ENCODE assay signal across 8 mouse cellular contexts in the genomic region with DNA sequence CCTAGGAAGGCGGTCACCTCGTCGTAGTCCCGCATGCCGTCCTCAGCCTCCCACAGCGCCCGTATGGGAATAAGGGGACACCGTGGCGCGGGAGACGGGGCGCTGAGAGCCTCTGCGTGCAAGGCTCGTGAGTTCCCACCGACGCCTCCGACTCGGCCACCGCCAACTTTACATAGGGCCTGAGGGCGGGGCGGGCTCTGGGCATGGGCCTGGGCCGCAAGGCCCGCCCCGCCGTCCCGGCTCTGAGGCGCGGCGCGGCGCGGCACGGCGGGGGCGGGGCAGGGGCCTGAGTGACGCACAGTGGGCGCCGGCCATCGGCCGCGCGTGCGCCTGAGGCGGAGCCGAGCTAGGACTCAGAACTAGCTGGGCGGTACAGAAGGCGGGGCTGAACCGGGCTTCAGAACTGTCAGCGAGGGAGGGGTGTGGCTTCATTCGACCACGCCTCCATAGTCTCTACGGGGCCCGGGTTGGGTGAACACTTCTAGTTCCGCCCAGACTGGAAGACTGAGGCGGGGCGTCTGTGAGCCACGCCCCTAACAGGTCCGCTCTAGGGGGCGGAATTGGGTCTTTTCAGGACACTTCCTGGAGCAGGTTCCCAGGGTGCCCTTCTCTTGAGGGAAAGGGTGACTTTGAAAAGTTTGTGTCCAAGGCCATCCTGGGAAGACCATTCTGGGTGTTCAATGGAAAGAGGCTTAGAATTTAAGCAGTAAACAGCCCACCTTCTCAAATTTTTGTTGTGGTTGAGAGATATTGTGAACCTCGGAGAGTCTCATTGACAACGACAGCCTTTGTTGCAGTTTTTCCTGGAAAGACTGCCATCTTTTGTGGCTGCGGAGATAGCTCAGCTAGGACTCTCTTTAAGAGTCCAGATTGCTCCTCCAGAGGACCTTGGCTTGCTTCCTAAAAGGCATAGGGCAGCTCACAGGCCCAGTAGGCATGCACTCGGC. TPM values are rescaled to one million over a fixed set of nuclear protein-coding genes. Genes with fewer than 3 reads are reported as not detected.
DNase-seq lines count a peak whose midpoint lies in the region; ATAC-seq and TF ChIP-seq lines count a peak whose summit lies in the region.

A gene (minus strand): TSS at position 156 of the 947 bp plus-strand sequence.

- TF ChIP-seq RAD21 in MEL (IDR thresholded peaks at IDR 0.05; ENCODE audit: low read depth, low read length) = no peak

- H3K4me3 ChIP-seq in MEL (ENCODE audit: control insufficient read depth in 1 of 2, insufficient read depth in 1 of 2, low read depth in 2 of 2, low read length in 2 of 2) = peak within 1 kb of the TSS; percentile 70 to 82
- H3K4me3 ChIP-seq in cerebellum, adult 2 months (replicated peaks; ENCODE audit: insufficient read depth, low read depth, low read length) = peak within 1 kb of the TSS; percentile 69
- peak within 1 kb of the TSS; percentile 45 for H3K4me3 ChIP-seq in forebrain, postnatal 0 days (ENCODE audit: low read depth, low read length)
- H3K4me3 ChIP-seq in lung, embryonic 15.5 days = peak within 1 kb of the TSS; percentile 56

- peak within 1 kb of the TSS; percentile 77 for H3K9ac ChIP-seq in MEL (ENCODE audit: control insufficient read depth, low read depth, low read length, poor library complexity, severe bottlenecking)
- peak within 1 kb of the TSS; percentile 69 for H3K9ac ChIP-seq in forebrain, postnatal 0 days
- H3K9ac ChIP-seq in lung, embryonic 15.5 days = peak within 1 kb of the TSS; percentile 49

- no peak for TF ChIP-seq EP300 in MEL (IDR thresholded peaks at IDR 0.05; ENCODE audit: low read depth in 1 of 2, low read length in 2 of 2)

- peak; percentile 98 for ATAC-seq in forebrain, postnatal 0 days
- peak; percentile 99 for ATAC-seq in lung, embryonic 15.5 days (ENCODE audit: borderline replicate concordance, extremely low read depth, low FRiP score, low TSS enrichment)

- peaks cover 7 to 22% of the 10 kb centered on the region in 2 experiments for H3K4me1 ChIP-seq in MEL (ENCODE audit: control insufficient read depth in 1 of 2, insufficient read depth in 2 of 2, low read length in 2 of 2)
- 0 out of 2 replicates have a peak, but pooled peaks cover 5% of the 10 kb centered on the region for H3K4me1 ChIP-seq in cerebellum, adult 2 months (ENCODE audit: control insufficient read depth, insufficient read depth, low read length)
- peaks cover 21% of the 10 kb centered on the region for H3K4me1 ChIP-seq in forebrain, postnatal 0 days (ENCODE audit: insufficient read depth)
- H3K4me1 ChIP-seq in lung, embryonic 15.5 days = peaks cover 23% of the 10 kb centered on the region

- peak within 1 kb of the TSS; percentile 87 for H3K27ac ChIP-seq in MEL (ENCODE audit: control insufficient read depth, low read depth, low read length)
- peak within 1 kb of the TSS; percentile 44 for H3K27ac ChIP-seq in cerebellum, adult 2 months (ENCODE audit: insufficient read depth, low read length)
- H3K27ac ChIP-seq in forebrain, postnatal 0 days (ENCODE audit: low read depth, low read length) = no peak within 1 kb of the TSS
- peak within 1 kb of the TSS; percentile 64 for H3K27ac ChIP-seq in lung, embryonic 15.5 days

- H3K9me3 ChIP-seq in MEL (replicated peaks; ENCODE audit: insufficient read depth, low read length) = no peaks in the 10 kb centered on the region
- H3K9me3 ChIP-seq in forebrain, postnatal 0 days (ENCODE audit: low read length) = no peaks in the 10 kb centered on the region
- no peaks in the 10 kb centered on the region for H3K9me3 ChIP-seq in lung, embryonic 15.5 days

- peak; percentile 71 to 91 for TF ChIP-seq POLR2A in MEL (IDR thresholded peaks at IDR 0.05; ENCODE audit: control insufficient read depth in 1 of 2, insufficient read depth in 1 of 2, low read depth in 1 of 2, low read length in 2 of 2, poor library complexity in 1 of 2)
- peak; percentile 44 for TF ChIP-seq POLR2A in cerebellum, adult 2 months (IDR thresholded peaks at IDR 0.05; ENCODE audit: borderline replicate concordance, insufficient read depth, low read length)

- DNase-seq in MEL (ENCODE audit: low read depth, low spot score) = peak; percentile 100
- DNase-seq in cerebellum, adult 2 months = peak; percentile 98 to 99
- DNase-seq in forebrain, postnatal 0 days = peak; percentile 97
- DNase-seq in heart, postnatal 4 days = peak; percentile 100
- peak; percentile 99 for DNase-seq in layer of hippocampus, adult 8-10 months (ENCODE audit: low spot score in 2 of 2)
- DNase-seq in ovary, adult 18-20 months (ENCODE audit: low spot score) = peak; percentile 98
- DNase-seq in thymus, postnatal 0 days (ENCODE audit: low spot score) = peak; percentile 99

- no peaks in the 10 kb centered on the region for H3K27me3 ChIP-seq in MEL (ENCODE audit: control insufficient read depth in 1 of 2, insufficient read depth in 2 of 2, low read length in 2 of 2)
- H3K27me3 ChIP-seq in cerebellum, adult 2 months (ENCODE audit: control insufficient read depth, insufficient read depth, low read length) = no peaks in the 10 kb centered on the region
- no peaks in the 10 kb centered on the region for H3K27me3 ChIP-seq in forebrain, postnatal 0 days (ENCODE audit: insufficient read depth, low read length)
- H3K27me3 ChIP-seq in lung, embryonic 15.5 days = no peaks in the 10 kb centered on the region

- H3K4me2 ChIP-seq in forebrain, postnatal 0 days (ENCODE audit: low read depth) = peak within 1 kb of the TSS; percentile 90
- H3K4me2 ChIP-seq in lung, embryonic 15.5 days = peak within 1 kb of the TSS; percentile 95

- H3K36me3 ChIP-seq in MEL (ENCODE audit: control insufficient read depth in 1 of 2, insufficient read depth in 2 of 2, low read length in 2 of 2) = peaks cover 0 to 22% of the 10 kb centered on the region in 2 experiments; a peak in 2 of 4 replicates
- no peaks in the 10 kb centered on the region for H3K36me3 ChIP-seq in forebrain, postnatal 0 days (ENCODE audit: insufficient read depth)
- H3K36me3 ChIP-seq in lung, embryonic 15.5 days = no peaks in the 10 kb centered on the region

- no peak; a peak in 1 of 6 replicates for TF ChIP-seq CTCF in MEL (IDR thresholded peaks at IDR 0.05 in 2 of 3, conservative IDR thresholded peaks at IDR 0.05 in 1 of 3; ENCODE audit: control insufficient read depth in 1 of 3, insufficient read depth in 1 of 3, low read depth in 2 of 3, low read length in 3 of 3, poor library complexity in 1 of 3, severe bottlenecking in 1 of 3)
- no peak for TF ChIP-seq CTCF in cerebellum, adult 2 months (IDR thresholded peaks at IDR 0.05; ENCODE audit: borderline replicate concordance, insufficient read depth, low read depth, low read length)
- TF ChIP-seq CTCF in forebrain, postnatal 0 days (IDR thresholded peaks at IDR 0.05; ENCODE audit: low read depth) = peak; percentile 30; the same call in 1 of the 2 replicates

- under 1% methylated on average over 63 of the region's 63 CpGs for WGBS in cerebellum, adult 2 months
- 3% methylated on average over 62 of the region's 63 CpGs for WGBS in forebrain, postnatal 0 days
- 3% methylated on average over 63 of the region's 63 CpGs for WGBS in lung, embryonic 15.5 days

- peaks cover 10% of the 10 kb centered on the region for H3K79me2 ChIP-seq in MEL (ENCODE audit: control insufficient read depth, insufficient read depth, low read length, poor library complexity)

TF ChIP-seq in MEL, 35 proteins besides CTCF, POLR2A, EP300 and RAD21:
- peak; percentile 46; the same call in 1 of the 2 replicates for TF ChIP-seq ZMIZ1 (IDR thresholded peaks at IDR 0.05; ENCODE audit: low read depth, low read length)
- TF ChIP-seq KAT2A (conservative IDR thresholded peaks at IDR 0.05; ENCODE audit: low read depth, low read length) = no peak
- TF ChIP-seq MXI1 (IDR thresholded peaks at IDR 0.05; ENCODE audit: low read depth, low read length) = peak; percentile 34; the same call in 1 of the 2 replicates
- peak; percentile 68 for TF ChIP-seq SIN3A (IDR thresholded peaks at IDR 0.05; ENCODE audit: low read length)
- peak; percentile 31; the same call in 1 of the 2 replicates for TF ChIP-seq TCF12 (IDR thresholded peaks at IDR 0.05; ENCODE audit: low read depth, low read length)
- TF ChIP-seq ELF1 (IDR thresholded peaks at IDR 0.05; ENCODE audit: low read depth, low read length) = peak; percentile 89
- TF ChIP-seq E2F4 (IDR thresholded peaks at IDR 0.05; ENCODE audit: borderline replicate concordance, low read depth, low read length) = no peak
- no peak for TF ChIP-seq MAFK (IDR thresholded peaks at IDR 0.05; ENCODE audit: borderline replicate concordance, low read depth, low read length)
- peak; percentile 90 for TF ChIP-seq NRF1 (IDR thresholded peaks at IDR 0.05; ENCODE audit: insufficient read depth, low read depth, low read length, poor library complexity, severe bottlenecking)
- TF ChIP-seq HCFC1 (IDR thresholded peaks at IDR 0.05; ENCODE audit: low read depth, low read length) = peak; percentile 75
- no peak for TF ChIP-seq ZC3H11A (IDR thresholded peaks at IDR 0.05; ENCODE audit: low read depth, low read length)
- TF ChIP-seq MAX (IDR thresholded peaks at IDR 0.05; ENCODE audit: low read length) = peak; percentile 60
- TF ChIP-seq NELFE (IDR thresholded peaks at IDR 0.05; ENCODE audit: low read depth, low read length) = peak; percentile 76
- TF ChIP-seq TBP (IDR thresholded peaks at IDR 0.05; ENCODE audit: low read depth, low read length) = peak; percentile 88
- 0 out of 2 replicates have a peak, but pooled peaks have one; percentile 74 for TF ChIP-seq POLR2AphosphoS2 (IDR thresholded peaks at IDR 0.05; ENCODE audit: low read length)
- TF ChIP-seq BHLHE40 (IDR thresholded peaks at IDR 0.05; ENCODE audit: borderline replicate concordance, low read depth, low read length) = no peak
- TF ChIP-seq ETS1 (IDR thresholded peaks at IDR 0.05; ENCODE audit: low read depth, low read length) = peak; percentile 19; the same call in 1 of the 2 replicates

RNA-seq across cellular contexts. Expression of the gene that starts here (rescaled TPM):
- 10.2 and 11.8 TPM in 2 replicates for total RNA-seq in MEL (2012; rRNA removed)
- 10 to 100 TPM in 1 of 2 experiments, not detected in 1; 12.5 TPM for polyA plus RNA-seq in MEL (2012; ENCODE audit: insufficient read depth in 1 of 2, insufficient read length in 2 of 2, low read depth in 1 of 2, low replicate concordance in 2 of 2, missing spikeins in 1 of 2)
- 15.7 and 16.5 TPM in 2 replicates for polyA plus RNA-seq in cerebellum, adult 2 months (2012; rRNA removed)
- total RNA-seq in forebrain, postnatal 0 days (2014; rRNA removed) = 16.0 and 16.2 TPM in 2 replicates
- 12.9 and 13.4 TPM in 2 replicates for polyA plus RNA-seq in forebrain, postnatal 0 days (2015; fragmentation: Nextera tagmentation; extraction: Ambion mirVana)
- 10 to 100 TPM; 13.3 to 15.0 TPM for total RNA-seq in heart, postnatal 4 days (2021)
- total RNA-seq in layer of hippocampus, adult 8-10 months (2022) = 10 to 100 TPM; 11.4 to 13.4 (median 12.1) TPM
- 8.0 and 8.9 TPM in 2 replicates for polyA plus RNA-seq in lung, embryonic 15.5 days (2015; fragmentation: Nextera tagmentation; extraction: Ambion mirVana)
- polyA plus RNA-seq in thymus, postnatal 0 days (2015; fragmentation: Nextera tagmentation; extraction: Ambion mirVana) = 12.6 and 12.8 TPM in 2 replicates
